Mouse (Mus musculus) brain, embryonic 14.5 days (tissue): Measurements from ENCODE around the gene Hist1h2bf. TPM values are rescaled to one million over a fixed set of nuclear protein-coding genes. Genes with fewer than 3 reads are reported as not detected.
"Not testable (repeated sequence)": the region's sequence is repeated elsewhere in the genome, so short reads cannot be mapped to it uniquely, and the experiment has no call there.

Experiments used
- DNase-seq: peaks from one replicate; pipeline ENCODE4 v3.0.0-alpha.2; 2011; ENCODE audit warnings: low read depth
- CTCF ChIP-seq: fragments of 200-500 bp; IDR thresholded peaks from 2 replicates; pipeline ENCODE4 v1.5.1; 2012; ENCODE audit warnings: inconsistent platforms, mild to moderate bottlenecking, moderate library complexity, borderline replicate concordance; ENCODE audit not compliant: insufficient read depth, insufficient read length; ENCODE audit errors: extremely low read depth
- POLR2A ChIP-seq: fragments of 200-500 bp; IDR thresholded peaks from 2 replicates; pipeline ENCODE4 v1.6.1; 2012; ENCODE audit warnings: mild to moderate bottlenecking, inconsistent platforms, borderline replicate concordance; ENCODE audit not compliant: poor library complexity, insufficient read depth, insufficient read length, severe bottlenecking; ENCODE audit errors: extremely low read depth
- polyA plus RNA-seq: library from polyadenylated mRNA; depleted of rRNA; stranded (reverse); fragments of >200 nt; gene quantifications from 2 replicates; pipeline ENCODE4 v1.2.3, GENCODE M21; 2012

Hist1h2bf gene
- polyA plus RNA-seq, 1 experiment, result 21.6 TPM

DNA sequence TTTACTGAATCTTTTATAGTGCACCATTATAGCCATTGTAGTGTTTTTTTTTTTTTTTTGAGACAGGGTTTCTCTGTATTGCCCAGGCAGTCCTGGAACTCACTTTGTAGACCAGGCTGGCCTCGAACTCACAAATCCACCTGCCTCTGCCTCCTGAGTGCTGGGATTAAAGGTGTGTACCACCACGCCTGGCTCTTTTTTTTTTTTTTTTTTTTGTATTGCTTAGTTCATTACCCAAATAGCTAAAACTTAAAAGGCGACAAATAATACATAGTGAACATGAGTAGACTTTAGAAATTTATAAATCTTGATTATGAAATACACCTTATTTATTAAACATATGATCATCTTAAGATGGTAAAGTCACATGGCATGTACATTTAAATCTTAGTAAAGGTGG is 32.5 kb downstream of the Hist1h2bf start:
- TF ChIP-seq CTCF, result no peak
- DNase-seq, result no peak

- not testable (repeated sequence) for DNase-seq
Measured at GRCm38 (mm10) chr13:23539821-23540220, 34.2 kb downstream of the Hist1h2bf start.

DNA sequence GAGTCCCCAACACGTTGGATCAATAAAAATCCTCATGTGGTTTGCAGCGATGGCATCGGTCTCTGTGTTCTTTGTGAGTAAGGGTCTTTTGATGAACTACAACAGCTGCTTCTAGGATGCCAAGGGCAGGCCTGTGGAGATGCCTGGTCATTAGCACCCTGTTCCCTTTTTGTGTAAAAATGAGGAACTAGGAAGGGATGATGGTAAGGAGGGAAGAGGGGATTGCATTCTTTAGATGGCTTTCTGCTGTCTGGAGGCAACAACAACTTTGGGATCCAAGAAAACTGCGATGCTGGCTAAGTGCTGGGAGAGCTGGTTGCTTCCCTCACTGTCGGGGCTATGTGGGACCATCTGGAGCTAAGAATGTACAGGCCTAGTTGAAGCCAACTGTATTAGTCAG is 35.7 kb downstream of the Hist1h2bf start:
- TF ChIP-seq POLR2A, result no peak
- no peak for TF ChIP-seq CTCF
- no peak for DNase-seq

- TF ChIP-seq POLR2A (no peak), CTCF (no peak)
- DNase-seq, result no peak
Measured at GRCm38 (mm10) chr13:23537006-23537710, 36.8 kb downstream of the Hist1h2bf start.

DNA sequence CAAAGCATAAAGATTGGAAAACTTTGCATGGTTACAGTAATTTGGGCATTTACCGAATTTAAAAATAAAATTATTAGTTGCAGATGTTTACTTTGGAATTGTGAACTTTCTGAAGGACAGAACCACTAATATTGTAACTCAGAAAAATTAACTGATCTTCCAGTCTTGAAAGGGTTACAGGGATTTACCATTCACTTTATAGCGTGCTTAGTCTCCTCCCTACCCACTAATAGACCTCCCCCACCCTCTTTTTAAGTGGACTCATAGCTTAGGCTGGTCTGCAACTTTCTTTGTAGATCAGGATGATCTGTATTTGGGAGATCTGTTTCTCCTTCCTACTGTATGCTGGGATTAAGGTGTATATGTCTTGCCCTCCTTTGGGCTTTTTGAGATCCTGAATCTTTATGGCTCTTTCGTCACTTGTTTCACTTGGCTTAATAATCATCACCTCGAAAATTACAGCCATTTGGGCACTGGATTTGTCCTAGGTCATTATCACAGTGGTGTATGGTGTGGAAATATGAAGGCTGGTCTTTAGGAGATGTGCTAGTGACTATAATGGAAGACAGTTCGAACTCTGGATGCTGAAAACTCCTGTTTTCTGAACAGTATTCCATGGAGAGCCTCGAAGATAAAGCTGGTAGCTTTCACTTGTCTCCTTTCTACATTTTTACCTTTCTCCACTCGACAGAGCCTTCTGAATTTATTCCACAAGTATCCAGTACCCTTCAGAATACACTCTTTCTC is 37.7 kb downstream of the Hist1h2bf start:
- peak; percentile 42 for DNase-seq
- TF ChIP-seq POLR2A, result no peak

- peak; percentile 25; the same call in 1 of the 2 replicates for TF ChIP-seq POLR2A
- DNase-seq, result peak; percentile 99
Measured at GRCm38 (mm10) chr13:23535137-23536075, 38.6 kb downstream of the Hist1h2bf start, which contains the start of gene Hist1h3g. Hist1h3g (plus strand) TSS chr13:23535422.

GRCm38 (mm10) chr13:23534368-23535131 is 39.4 kb downstream of the Hist1h2bf start:
- TF ChIP-seq CTCF, result no peak
- TF ChIP-seq POLR2A, result no peak
- DNase-seq, result no peak

DNA sequence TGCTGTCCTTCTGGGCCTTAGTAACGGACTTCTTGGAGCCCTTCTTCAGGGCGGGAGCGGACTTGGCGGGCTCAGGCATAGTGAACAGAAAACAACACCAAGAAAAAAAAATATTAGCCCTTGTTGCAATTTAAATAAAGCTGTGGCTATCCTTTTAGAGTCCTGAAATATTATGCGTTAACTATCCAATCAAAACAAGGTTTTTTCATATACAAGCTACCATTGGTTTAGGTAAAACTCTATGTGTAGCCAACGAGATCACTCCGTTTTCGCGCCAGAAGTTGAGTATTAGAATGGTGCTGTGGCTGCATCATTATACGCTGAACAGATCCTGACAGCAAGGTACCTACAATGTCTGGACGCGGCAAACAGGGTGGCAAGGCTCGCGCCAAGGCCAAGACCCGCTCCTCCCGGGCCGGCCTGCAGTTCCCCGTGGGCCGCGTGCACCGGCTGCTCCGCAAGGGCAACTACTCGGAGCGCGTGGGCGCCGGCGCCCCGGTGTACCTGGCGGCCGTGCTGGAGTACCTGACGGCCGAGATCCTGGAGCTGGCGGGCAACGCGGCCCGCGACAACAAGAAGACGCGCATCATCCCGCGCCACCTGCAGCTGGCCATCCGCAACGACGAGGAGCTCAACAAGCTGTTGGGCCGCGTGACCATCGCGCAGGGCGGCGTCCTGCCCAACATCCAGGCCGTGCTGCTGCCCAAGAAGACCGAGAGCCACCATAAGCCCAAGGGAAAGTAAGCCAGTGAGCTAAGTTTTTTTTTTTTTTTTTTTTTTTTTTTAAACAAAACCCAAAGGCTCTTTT is 40.2 kb downstream of the Hist1h2bf start, which contains the start of gene Hist1h2af:
Gene Hist1h2af (plus strand): TSS at position 347 of the 808 bp plus-strand sequence.
- peak; percentile 97 for DNase-seq

GRCm38 (mm10) chr13:23532262-23533075 is 41.5 kb downstream of the Hist1h2bf start:
- peak; percentile 23 for DNase-seq
- TF ChIP-seq POLR2A, result no peak

- peak; percentile 99 for DNase-seq
- TF ChIP-seq CTCF, result no peak
- TF ChIP-seq POLR2A, result peak; percentile 76; the same call in 1 of the 2 replicates
Measured at GRCm38 (mm10) chr13:23530901-23531875, 42.8 kb downstream of the Hist1h2bf start, which contains the start of gene Hist1h4h. Hist1h4h (plus strand) TSS chr13:23531050.
